Mouse (Mus musculus) macrophage (primary cell): Measurements from ENCODE around the gene F2rl1. TPM values are rescaled to one million over a fixed set of nuclear protein-coding genes. Genes with fewer than 3 reads are reported as not detected.

Experiments
- H3K27ac ChIP-seq: fragments of 350-480 bp; formaldehyde crosslinking; 2 replicates; pipeline ENCODE4 v1.9.0; 2021
- H3K36me3 ChIP-seq: fragments of 350-480 bp; formaldehyde crosslinking; 2 replicates; pipeline ENCODE4 v1.9.0; 2021; ENCODE audit errors: inconsistent target
- H3K4me3 ChIP-seq: fragments of 350-480 bp; formaldehyde crosslinking; 2 replicates; pipeline ENCODE4 v1.9.0; 2021; ENCODE audit errors: inconsistent target
- H3K79me2 ChIP-seq: fragments of 350-480 bp; formaldehyde crosslinking; 2 replicates; pipeline ENCODE4 v1.9.0; 2021; ENCODE audit errors: inconsistent target
- WGBS: methylation state at CpG from one replicate; pipeline ENCODE4 v1.1.7; 2026; ENCODE audit warnings: inconsistent platforms; ENCODE audit not compliant: missing documents; 5-methylcytosine and 5-hydroxymethylcytosine counted together
- polyA plus RNA-seq: library from polyadenylated mRNA; stranded (reverse); fragments of 250-400 nt; gene quantifications from 3 replicates; pipeline ENCODE4 v1.2.4, GENCODE M21; 2018; ENCODE audit warnings: inconsistent platforms
- total RNA-seq, 78 experiments: library from RNA; depleted of rRNA; stranded (reverse); fragments of 250-400 nt; gene quantifications; 1 replicate in 9 of 78; 2 replicates in 24 of 78; 3 replicates in 43 of 78; 4 replicates in 2 of 78; pipeline ENCODE4 v1.2.4; 2018; ENCODE audit warnings: inconsistent platforms in 56 of 78

Gene F2rl1
- not detected for total RNA-seq (2018; cell fraction: chromatin; rRNA removed)
- total RNA-seq (2018; cell fraction: cytosol; rRNA removed) = under 1 TPM in 1 of 26 experiments, not detected in 25; 0.05 TPM
- total RNA-seq (2018; cell fraction: nucleus; rRNA removed) = under 1 TPM in 1 of 26 experiments, not detected in 25; 0.12 TPM
- not detected in 3 replicates for polyA plus RNA-seq

GRCm38 (mm10) chr13:95524674-95525491 lies at the start of gene F2rl1:
Gene F2rl1, minus strand, starts transcription at chr13:95525227.
- Histone ChIP-seq H3K4me3 (peak within 1 kb of the TSS; percentile 15; the same call in 1 of the 2 replicates), H3K27ac (no peak within 1 kb of the TSS), H3K36me3 (no peaks in the 10 kb centered on the region), H3K79me2 (no peaks in the 10 kb centered on the region)
- 5% methylated on average over 54 of the region's 54 CpGs for WGBS

GRCm38 (mm10) chr13:95570877-95571276 lies 45.9 kb upstream of the F2rl1 start:
- 96% methylated on average over 4 of the region's 4 CpGs for WGBS
- H3K79me2 ChIP-seq = no peaks in the 10 kb centered on the region
- no peak overlapping the region for H3K4me3 ChIP-seq
- no peaks in the 10 kb centered on the region for H3K36me3 ChIP-seq
- H3K27ac ChIP-seq = no peak overlapping the region

GRCm38 (mm10) chr13:95569326-95569725 lies 44.3 kb upstream of the F2rl1 start:
- H3K79me2 ChIP-seq = no peaks in the 10 kb centered on the region
- no peaks in the 10 kb centered on the region for H3K36me3 ChIP-seq
- H3K4me3 ChIP-seq = no peak overlapping the region
- no peak overlapping the region for H3K27ac ChIP-seq

- no peak overlapping the region for H3K4me3 ChIP-seq
- H3K79me2 ChIP-seq = no peaks in the 10 kb centered on the region
- no peaks in the 10 kb centered on the region for H3K36me3 ChIP-seq
- 97% methylated on average over 3 of the region's 3 CpGs for WGBS
- H3K27ac ChIP-seq = no peak overlapping the region
Measured at GRCm38 (mm10) chr13:95568336-95568735, 43.3 kb upstream of the F2rl1 start.

- no peak overlapping the region for H3K4me3 ChIP-seq
- no peaks in the 10 kb centered on the region for H3K79me2 ChIP-seq
- no peaks in the 10 kb centered on the region for H3K36me3 ChIP-seq
- WGBS = 87% methylated on average over 12 of the region's 15 CpGs
- H3K27ac ChIP-seq = no peak overlapping the region
Measured at GRCm38 (mm10) chr13:95566841-95567551, 42.0 kb upstream of the F2rl1 start.

- no peak overlapping the region for H3K4me3 ChIP-seq
- H3K36me3 ChIP-seq = no peaks in the 10 kb centered on the region
- WGBS = 0% methylated on average over 3 of the region's 3 CpGs
Measured at GRCm38 (mm10) chr13:95563693-95564092, 38.7 kb upstream of the F2rl1 start.

GRCm38 (mm10) chr13:95563066-95563610 lies 38.1 kb upstream of the F2rl1 start:
- Histone ChIP-seq H3K4me3 (no peak overlapping the region), H3K27ac (no peak overlapping the region), H3K79me2 (no peaks in the 10 kb centered on the region), H3K36me3 (no peaks in the 10 kb centered on the region)
- WGBS = 76% methylated on average over 10 of the region's 10 CpGs

More at GRCm38 (mm10) chr13:95563693-95564092, 38.7 kb upstream of the F2rl1 start:
- Histone ChIP-seq H3K27ac (no peak overlapping the region), H3K79me2 (no peaks in the 10 kb centered on the region)

GRCm38 (mm10) chr13:95557326-95557725 lies 32.3 kb upstream of the F2rl1 start:
- H3K36me3 ChIP-seq = no peaks in the 10 kb centered on the region

GRCm38 (mm10) chr13:95553885-95554492 lies 29.0 kb upstream of the F2rl1 start:
- Histone ChIP-seq H3K27ac (no peak overlapping the region), H3K36me3 (no peaks in the 10 kb centered on the region)

More at GRCm38 (mm10) chr13:95557326-95557725, 32.3 kb upstream of the F2rl1 start:
- WGBS = 97% methylated on average over 7 of the region's 7 CpGs
- Histone ChIP-seq H3K4me3 (no peak overlapping the region), H3K27ac (no peak overlapping the region), H3K79me2 (no peaks in the 10 kb centered on the region)

GRCm38 (mm10) chr13:95550636-95551370 lies 25.8 kb upstream of the F2rl1 start:
- 73% methylated on average over 2 of the region's 2 CpGs for WGBS
- H3K27ac ChIP-seq = no peak overlapping the region
- no peaks in the 10 kb centered on the region for H3K36me3 ChIP-seq
- H3K79me2 ChIP-seq = no peaks in the 10 kb centered on the region
- no peak overlapping the region for H3K4me3 ChIP-seq

More at GRCm38 (mm10) chr13:95553885-95554492, 29.0 kb upstream of the F2rl1 start:
- Histone ChIP-seq H3K4me3 (no peak overlapping the region), H3K79me2 (no peaks in the 10 kb centered on the region)
- 39% methylated on average over 11 of the region's 11 CpGs for WGBS

GRCm38 (mm10) chr13:95549421-95549820 lies 24.4 kb upstream of the F2rl1 start:
- Histone ChIP-seq H3K4me3 (no peak overlapping the region), H3K27ac (no peak overlapping the region), H3K79me2 (no peaks in the 10 kb centered on the region), H3K36me3 (no peaks in the 10 kb centered on the region)
- WGBS = 68% methylated on average over 3 of the region's 3 CpGs

GRCm38 (mm10) chr13:95548856-95549255 lies 23.8 kb upstream of the F2rl1 start:
- Histone ChIP-seq H3K27ac (no peak overlapping the region), H3K36me3 (no peaks in the 10 kb centered on the region), H3K4me3 (no peak overlapping the region), H3K79me2 (no peaks in the 10 kb centered on the region)
- 25% methylated on average over 6 of the region's 6 CpGs for WGBS

- Histone ChIP-seq H3K4me3 (no peak overlapping the region), H3K79me2 (no peaks in the 10 kb centered on the region), H3K36me3 (no peaks in the 10 kb centered on the region), H3K27ac (no peak overlapping the region)
- 19% methylated on average over 20 of the region's 20 CpGs for WGBS
Measured at GRCm38 (mm10) chr13:95548291-95548789, 23.3 kb upstream of the F2rl1 start.
